Mouse (Mus musculus) limb, embryonic 10.5 days (tissue): Measurements from ENCODE around the gene Baz1a. TPM values are rescaled to one million over a fixed set of nuclear protein-coding genes. Genes with fewer than 3 reads are reported as not detected.
"Not testable (repeated sequence)": the region's sequence is repeated elsewhere in the genome, so short reads cannot be mapped to it uniquely, and the experiment has no call there.

Experiments
- DNase-seq: peaks from one replicate; pipeline ENCODE4 v3.0.0-alpha.2; 2017; ENCODE audit warnings: low spot score
- H3K27ac ChIP-seq: fragments of 300-500 bp; sonication (generic); 2 replicates; pipeline ENCODE4 v1.5.1; 2016; ENCODE audit warnings: mild to moderate bottlenecking
- H3K27me3 ChIP-seq: fragments of 300-500 bp; sonication (generic); 2 replicates; pipeline ENCODE4 v1.6.1; 2016; ENCODE audit warnings: low read depth, mild to moderate bottlenecking; ENCODE audit not compliant: poor library complexity, severe bottlenecking
- H3K36me3 ChIP-seq: fragments of 300-500 bp; sonication (generic); 2 replicates; pipeline ENCODE4 v1.6.1; 2016; ENCODE audit warnings: mild to moderate bottlenecking, moderate library complexity
- H3K4me1 ChIP-seq: fragments of 300-500 bp; sonication (generic); 2 replicates; pipeline ENCODE4 v1.6.1; 2016
- H3K4me3 ChIP-seq: fragments of 300-500 bp; sonication (generic); 2 replicates; pipeline ENCODE4 v1.5.1; 2016; ENCODE audit warnings: mild to moderate bottlenecking, moderate library complexity
- H3K9me3 ChIP-seq: fragments of 300-500 bp; sonication (generic); replicated peaks from 2 replicates; pipeline ENCODE4 v1.6.1; 2016; ENCODE audit warnings: mild to moderate bottlenecking
- WGBS: fragments of 180-500 bp; shearing (Covaris S2); methylation state at CpG from one replicate; pipeline ENCODE4 v1.1.7; 2016; 5-methylcytosine and 5-hydroxymethylcytosine counted together
- polyA plus RNA-seq: library from polyadenylated mRNA; unstranded; fragments of >200 nt; fragmentation: Nextera tagmentation; extraction: Ambion mirVana; gene quantifications from 2 replicates; pipeline ENCODE4 v1.2.1, GENCODE M21; 2016

Baz1a gene
- polyA plus RNA-seq, 1 experiment from 2014 or later = 36.1 TPM

DNA sequence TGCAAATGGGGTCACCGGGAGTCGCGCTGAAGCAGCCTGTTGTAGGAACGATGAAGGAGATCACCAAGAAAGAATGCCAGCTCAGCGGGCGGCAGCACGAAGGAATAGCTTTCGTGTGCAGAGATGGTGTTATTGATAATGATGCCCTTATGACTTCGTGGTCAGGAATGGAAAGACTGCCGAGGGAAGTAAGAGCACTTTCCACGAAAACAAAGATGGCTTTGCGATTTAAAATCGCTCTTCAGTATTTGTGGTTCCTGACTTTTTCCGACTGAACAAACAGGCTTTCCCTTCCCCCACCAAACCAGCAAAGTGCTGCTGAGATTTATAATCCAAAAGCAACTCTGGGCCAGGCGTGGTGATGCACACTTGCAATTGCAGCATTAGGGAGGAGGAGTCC is 26.9 kb upstream of the Baz1a start:
- Histone ChIP-seq H3K36me3 (peaks cover 11% of the 10 kb centered on the region), H3K4me1 (no peaks in the 10 kb centered on the region), H3K27ac (no peak overlapping the region), H3K4me3 (no peak overlapping the region), H3K27me3 (no peaks in the 10 kb centered on the region), H3K9me3 (no peaks in the 10 kb centered on the region)
- 82% methylated on average over 15 of the region's 15 CpGs for WGBS
- DNase-seq = no peak

- Histone ChIP-seq H3K9me3 (no peaks in the 10 kb centered on the region), H3K27me3 (no peaks in the 10 kb centered on the region), H3K4me3 (no peak overlapping the region), H3K4me1 (no peaks in the 10 kb centered on the region), H3K36me3 (no peaks in the 10 kb centered on the region), H3K27ac (no peak overlapping the region)
- no peak for DNase-seq
- 41% methylated on average over 3 of the region's 3 CpGs for WGBS
Observed at GRCm38 (mm10) chr12:55027088-55027487, 12.9 kb upstream of the Baz1a start.

- no peak overlapping the region for H3K4me3 ChIP-seq
- H3K9me3 ChIP-seq = no peaks in the 10 kb centered on the region
- H3K27me3 ChIP-seq = no peaks in the 10 kb centered on the region
- 0 out of 2 replicates have a peak, but pooled peaks cover 4% of the 10 kb centered on the region for H3K4me1 ChIP-seq
- DNase-seq = no peak
- no peaks in the 10 kb centered on the region for H3K36me3 ChIP-seq
- H3K27ac ChIP-seq = no peak overlapping the region
- WGBS = 84% methylated on average over 2 of the region's 2 CpGs
Observed at GRCm38 (mm10) chr12:55023284-55023683, 9.1 kb upstream of the Baz1a start.

GRCm38 (mm10) chr12:55019421-55019877 is 5.3 kb upstream of the Baz1a start:
- Histone ChIP-seq H3K27ac (no peak overlapping the region), H3K4me1 (peaks cover 23% of the 10 kb centered on the region), H3K27me3 (no peaks in the 10 kb centered on the region), H3K36me3 (no peaks in the 10 kb centered on the region), H3K4me3 (no peak overlapping the region), H3K9me3 (no peaks in the 10 kb centered on the region)
- no peak for DNase-seq
- 89% methylated on average over 7 of the region's 7 CpGs for WGBS

GRCm38 (mm10) chr12:55017119-55017721 is 3.1 kb upstream of the Baz1a start:
- DNase-seq = no peak
- H3K9me3 ChIP-seq = no peaks in the 10 kb centered on the region
- no peak overlapping the region for H3K4me3 ChIP-seq
- no peaks in the 10 kb centered on the region for H3K36me3 ChIP-seq
- H3K27ac ChIP-seq = peak overlapping the region; percentile 23; the same call in 1 of the 2 replicates
- 62% methylated on average over 9 of the region's 9 CpGs for WGBS
- H3K27me3 ChIP-seq = no peaks in the 10 kb centered on the region
- peaks cover 23% of the 10 kb centered on the region for H3K4me1 ChIP-seq

GRCm38 (mm10) chr12:55016339-55017118 is 2.4 kb upstream of the Baz1a start:
- WGBS = 80% methylated on average over 8 of the region's 8 CpGs
- no peaks in the 10 kb centered on the region for H3K9me3 ChIP-seq
- no peaks in the 10 kb centered on the region for H3K36me3 ChIP-seq
- H3K27ac ChIP-seq = peak overlapping the region; percentile 23; the same call in 1 of the 2 replicates
- DNase-seq = no peak
- H3K27me3 ChIP-seq = no peaks in the 10 kb centered on the region
- H3K4me3 ChIP-seq = no peak overlapping the region
- H3K4me1 ChIP-seq = peaks cover 23% of the 10 kb centered on the region

DNA sequence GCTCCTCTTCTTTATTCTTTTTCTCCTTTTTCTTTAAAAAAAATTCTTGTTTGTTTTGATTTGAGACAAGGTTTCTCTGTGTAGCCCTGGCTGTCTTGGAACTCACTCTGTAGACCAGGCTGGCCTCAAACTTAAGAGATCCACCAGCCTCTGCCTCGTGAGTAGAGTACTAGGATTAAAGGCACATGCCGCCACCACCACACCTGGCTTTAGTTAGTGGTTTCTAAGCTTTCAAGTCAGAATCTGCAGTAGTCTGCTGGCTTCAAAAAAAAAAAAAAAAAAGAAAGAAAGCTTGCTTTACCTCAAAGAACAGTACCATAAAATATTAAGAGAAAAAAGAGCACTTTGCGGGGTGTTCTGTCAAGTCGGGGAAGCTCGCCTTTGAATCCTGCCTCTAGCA is 1.3 kb upstream of the Baz1a start:
- Histone ChIP-seq H3K4me3 (no peak overlapping the region), H3K4me1 (peaks cover 23% of the 10 kb centered on the region), H3K9me3 (no peaks in the 10 kb centered on the region), H3K27ac (no peak overlapping the region), H3K27me3 (no peaks in the 10 kb centered on the region), H3K36me3 (no peaks in the 10 kb centered on the region)
- peak; percentile 51 for DNase-seq
- 46% methylated on average over 5 of the region's 5 CpGs for WGBS

- 72% methylated on average over 1 of the region's 1 CpGs for WGBS
- peaks cover 20% of the 10 kb centered on the region for H3K4me1 ChIP-seq
- H3K9me3 ChIP-seq = no peaks in the 10 kb centered on the region
- no peaks in the 10 kb centered on the region for H3K36me3 ChIP-seq
- no peak overlapping the region for H3K4me3 ChIP-seq
- DNase-seq = no peak
- no peaks in the 10 kb centered on the region for H3K27me3 ChIP-seq
- no peak overlapping the region for H3K27ac ChIP-seq
Observed at GRCm38 (mm10) chr12:55013031-55013430, 1.1 kb downstream of the Baz1a start.

DNA sequence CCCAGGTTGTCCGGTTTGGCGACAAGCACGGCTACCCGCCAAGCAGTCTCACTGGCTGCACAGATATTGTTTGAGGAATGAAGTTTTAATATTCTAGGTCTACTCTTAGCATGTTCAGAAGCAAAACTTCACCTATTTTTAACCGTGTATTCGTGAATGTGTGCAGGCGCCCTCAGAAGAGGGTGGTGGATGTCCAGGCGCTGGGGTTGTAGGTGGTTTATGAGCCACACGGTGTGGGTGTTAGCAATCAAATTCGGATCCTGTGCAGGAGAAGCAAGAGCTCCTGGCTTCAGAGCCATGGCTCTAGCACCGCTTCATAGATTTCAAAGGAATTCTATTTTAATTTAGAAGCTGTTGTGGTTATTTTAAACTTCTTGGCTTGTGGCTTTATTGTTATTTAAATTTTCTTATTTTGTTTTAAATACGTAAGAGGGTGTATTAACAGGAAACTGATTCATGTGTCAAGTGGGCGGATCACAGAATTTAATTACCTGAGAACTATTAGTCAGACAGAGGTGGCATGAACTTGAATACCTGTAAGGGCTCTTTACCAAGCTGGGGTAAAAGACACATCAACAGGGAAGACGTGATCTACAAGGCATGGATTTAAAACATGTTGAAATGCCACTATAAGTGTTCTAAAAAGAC is 6.7 kb downstream of the Baz1a start:
- H3K27me3 ChIP-seq = no peaks in the 10 kb centered on the region
- no peak overlapping the region for H3K27ac ChIP-seq
- H3K9me3 ChIP-seq = no peaks in the 10 kb centered on the region
- 85% methylated on average over 14 of the region's 14 CpGs for WGBS
- H3K36me3 ChIP-seq = no peaks in the 10 kb centered on the region
- H3K4me1 ChIP-seq = no peaks in the 10 kb centered on the region
- DNase-seq = no peak
- no peak overlapping the region for H3K4me3 ChIP-seq

GRCm38 (mm10) chr12:55006071-55006470 is 8.1 kb downstream of the Baz1a start:
- H3K4me1 ChIP-seq = no peaks in the 10 kb centered on the region
- H3K27me3 ChIP-seq = no peaks in the 10 kb centered on the region
- H3K9me3 ChIP-seq = no peaks in the 10 kb centered on the region
- H3K36me3 ChIP-seq = no peaks in the 10 kb centered on the region
- 93% methylated on average over 7 of the region's 7 CpGs for WGBS
- DNase-seq = no peak
- no peak overlapping the region for H3K27ac ChIP-seq
- no peak overlapping the region for H3K4me3 ChIP-seq

DNA sequence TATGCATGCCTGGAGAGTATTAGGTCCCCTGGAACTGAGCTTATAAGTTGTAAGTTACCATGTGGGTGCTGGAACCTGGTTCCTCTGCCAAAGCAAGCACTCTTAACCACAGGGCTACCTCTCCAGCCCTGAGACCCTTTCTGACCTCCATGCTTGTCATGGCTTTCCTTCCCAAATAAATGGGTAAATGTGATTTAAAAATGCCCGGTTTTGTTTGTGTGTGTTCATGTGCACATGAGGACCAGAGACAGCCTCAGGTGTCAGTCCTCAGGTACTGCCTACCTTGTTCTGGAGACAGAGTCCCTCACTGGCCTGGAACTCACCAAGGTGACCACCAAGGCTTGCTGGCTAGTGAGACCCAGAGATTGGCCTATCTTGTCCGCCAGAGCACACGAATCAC is 9.8 kb downstream of the Baz1a start:
- no peak for DNase-seq
- Histone ChIP-seq H3K9me3 (no peaks in the 10 kb centered on the region), H3K4me3 (no peak overlapping the region), H3K4me1 (no peaks in the 10 kb centered on the region), H3K36me3 (no peaks in the 10 kb centered on the region), H3K27ac (no peak overlapping the region), H3K27me3 (no peaks in the 10 kb centered on the region)
- WGBS = 93% methylated on average over 3 of the region's 3 CpGs

DNA sequence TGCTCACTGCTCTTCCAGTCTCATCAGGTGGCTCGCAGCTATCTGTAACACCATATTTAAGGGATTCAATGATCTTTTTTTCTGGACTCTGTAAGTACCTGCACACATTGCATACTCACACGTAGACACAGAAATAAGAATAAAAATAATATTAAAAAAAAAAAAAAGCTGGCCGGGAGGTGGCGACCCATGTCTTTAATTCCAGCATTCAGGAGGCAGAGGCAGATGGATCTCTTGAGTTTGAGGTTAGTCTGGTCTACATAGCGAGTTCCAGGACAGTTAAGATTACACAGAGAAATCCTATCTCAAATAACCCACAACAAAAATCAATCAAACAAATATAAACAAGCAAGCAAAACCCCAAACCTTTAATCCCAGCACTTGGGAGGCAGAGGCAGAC is 10.3 kb downstream of the Baz1a start:
- Histone ChIP-seq H3K4me3 (no peak overlapping the region), H3K27me3 (no peaks in the 10 kb centered on the region), H3K27ac (no peak overlapping the region), H3K4me1 (no peaks in the 10 kb centered on the region), H3K36me3 (no peaks in the 10 kb centered on the region), H3K9me3 (no peaks in the 10 kb centered on the region)
- no peak for DNase-seq
- 89% methylated on average over 5 of the region's 5 CpGs for WGBS

- 90% methylated on average over 7 of the region's 7 CpGs for WGBS
Observed at GRCm38 (mm10) chr12:55002532-55002931, 11.6 kb downstream of the Baz1a start.

More at GRCm38 (mm10) chr12:55002532-55002931, 11.6 kb downstream of the Baz1a start:
- DNase-seq, H3K27ac ChIP-seq, H3K9me3 ChIP-seq, H3K27me3 ChIP-seq, H3K4me1 ChIP-seq, H3K4me3 ChIP-seq, H3K36me3 ChIP-seq: not testable (repeated sequence)
